Mouse (Mus musculus) CD4-positive helper T cell, adult 2 months (primary cell): ENCODE measurements around the gene Nbr1.
"Not testable (repeated sequence)": the region's sequence is repeated elsewhere in the genome, so short reads cannot be mapped to it uniquely, and the experiment has no call there.

Source experiments
- DNase-seq: peaks from one replicate; pipeline ENCODE4 v3.0.0-alpha.2; 2012; ENCODE audit warnings: low read depth, missing footprints, low spot score

Nbr1 gene

GRCm38 (mm10) chr11:101620022-101620655 is 68.2 kb downstream of the Nbr1 start:
- peak; percentile 63 for DNase-seq

GRCm38 (mm10) chr11:101626649-101626994 is 74.7 kb downstream of the Nbr1 start:
- no peak for DNase-seq

GRCm38 (mm10) chr11:101626995-101627856 is 75.3 kb downstream of the Nbr1 start, which contains the start of gene Rdm1:
Gene Rdm1 (plus strand): TSS chr11:101627195.
- DNase-seq = peak; percentile 89

- DNase-seq = peak; percentile 90
Observed at GRCm38 (mm10) chr11:101627857-101628559, 76.1 kb downstream of the Nbr1 start.

GRCm38 (mm10) chr11:101628733-101629417 is 76.9 kb downstream of the Nbr1 start:
- DNase-seq = not testable (repeated sequence)
